8 mouse cellular contexts compared by ENCODE assay signal in genomic region chr10:81408871-81409291, GRCm38 (mm10). TPM values are rescaled to one million over a fixed set of nuclear protein-coding genes. Genes with fewer than 3 reads are reported as not detected.
DNase-seq lines count a peak whose midpoint lies in the region; ATAC-seq and TF ChIP-seq lines count a peak whose summit lies in the region.

No protein-coding gene starts in this region.

- no peak overlapping the region for H3K9ac ChIP-seq in intestine, embryonic 14.5 days (ENCODE audit: low read length)
- no peak overlapping the region for H3K9ac ChIP-seq in liver, embryonic 14.5 days (replicated peaks)
- H3K9ac ChIP-seq in neural tube, embryonic 11.5 days (ENCODE audit: low read length), result no peak overlapping the region

- peaks cover 98% of the 10 kb centered on the region for H3K4me1 ChIP-seq in G1E (ENCODE audit: insufficient read depth, low read depth, low read length)
- peaks cover 70% of the 10 kb centered on the region for H3K4me1 ChIP-seq in intestine, embryonic 14.5 days (replicated peaks; ENCODE audit: control insufficient read depth, insufficient read depth, low read length)
- peaks cover 0 to 12% of the 10 kb centered on the region in 2 experiments; a peak in 2 of 4 replicates for H3K4me1 ChIP-seq in liver, embryonic 14.5 days (replicated peaks; ENCODE audit: control insufficient read depth in 2 of 2, insufficient read depth in 2 of 2, low read length in 1 of 2)
- H3K4me1 ChIP-seq in neural tube, embryonic 11.5 days (ENCODE audit: control insufficient read depth, insufficient read depth, low read length), result peaks cover 51% of the 10 kb centered on the region

- H3K36me3 ChIP-seq in G1E (replicated peaks), result peaks cover 50% of the 10 kb centered on the region
- H3K36me3 ChIP-seq in intestine, embryonic 14.5 days (ENCODE audit: control insufficient read depth, insufficient read depth, low read length), result peaks cover 34% of the 10 kb centered on the region
- no peaks in the 10 kb centered on the region for H3K36me3 ChIP-seq in liver, embryonic 14.5 days (replicated peaks; ENCODE audit: control insufficient read depth, insufficient read depth, low read depth)
- no peaks in the 10 kb centered on the region for H3K36me3 ChIP-seq in neural tube, embryonic 11.5 days (ENCODE audit: control insufficient read depth, insufficient read depth, low read length)

- peak; percentile 79 for TF ChIP-seq CTCF in G1E (IDR thresholded peaks at IDR 0.05; ENCODE audit: low read depth, low read length)
- TF ChIP-seq CTCF in liver, embryonic 14.5 days (IDR thresholded peaks at IDR 0.05; ENCODE audit: low read depth), result peak; percentile 98

- no peak for TF ChIP-seq EP300 in liver, embryonic 14.5 days (IDR thresholded peaks at IDR 0.05; ENCODE audit: low read depth)

- WGBS in intestine, embryonic 14.5 days, result 24% methylated on average over 9 of the region's 9 CpGs
- WGBS in liver, embryonic 14.5 days (ENCODE audit: insufficient replicate concordance), result 3% methylated on average over 9 of the region's 9 CpGs
- WGBS in neural tube, embryonic 11.5 days, result 13% methylated on average over 9 of the region's 9 CpGs

- ATAC-seq in G1E (ENCODE audit: extremely low read depth, insufficient number of reproducible peaks, low FRiP score, poor library complexity, severe bottlenecking), result peak; percentile 37
- 0 out of 2 replicates have a peak, but pooled peaks have one; percentile 21 for ATAC-seq in intestine, embryonic 14.5 days (replicated peaks; ENCODE audit: low FRiP score, low TSS enrichment, low read depth)
- peak; percentile 67 for ATAC-seq in liver, embryonic 14.5 days (ENCODE audit: insufficient read depth)
- ATAC-seq in neural tube, embryonic 11.5 days (ENCODE audit: insufficient read depth, low FRiP score, low TSS enrichment), result peak; percentile 52; the same call in 1 of the 2 replicates

- peak; percentile 88 for DNase-seq in 3134 (ENCODE audit: extremely low read depth, insufficient read length, low spot score)
- DNase-seq in G1E (ENCODE audit: low spot score), result peak; percentile 80
- peak; percentile 82 to 84 for DNase-seq in cerebellum, postnatal 10 days
- peak; percentile 88 for DNase-seq in gastrocnemius, postnatal 10 days
- peak; percentile 85 for DNase-seq in intestine, embryonic 14.5 days (ENCODE audit: low spot score)
- peak in 2 of 3 experiments; percentile 56 to 67 for DNase-seq in liver, embryonic 14.5 days (ENCODE audit: low read depth in 3 of 3, low spot score in 3 of 3)
- DNase-seq in neural tube, embryonic 11.5 days (ENCODE audit: low spot score), result peak; percentile 83
- DNase-seq in yolk sac, embryonic 10.5 days (ENCODE audit: low spot score), result peak; percentile 72

- H3K4me2 ChIP-seq in intestine, embryonic 14.5 days (ENCODE audit: low read length), result no peak overlapping the region
- peak overlapping the region; percentile 25; the same call in 1 of the 2 replicates for H3K4me2 ChIP-seq in liver, embryonic 14.5 days (ENCODE audit: low read depth)
- no peak overlapping the region; the same call in 1 of the 2 replicates for H3K4me2 ChIP-seq in neural tube, embryonic 11.5 days (ENCODE audit: low read depth)

- H3K27ac ChIP-seq in intestine, embryonic 14.5 days (ENCODE audit: low read depth), result 0 out of 2 replicates have a peak overlapping the region, but pooled peaks have one; percentile 51
- H3K27ac ChIP-seq in liver, embryonic 14.5 days, result no peak overlapping the region
- no peak overlapping the region for H3K27ac ChIP-seq in neural tube, embryonic 11.5 days (ENCODE audit: low read depth, low read length)

- no peaks in the 10 kb centered on the region for H3K9me3 ChIP-seq in G1E (replicated peaks)
- H3K9me3 ChIP-seq in intestine, embryonic 14.5 days (ENCODE audit: control insufficient read depth, low read length), result no peaks in the 10 kb centered on the region
- no peaks in the 10 kb centered on the region for H3K9me3 ChIP-seq in liver, embryonic 14.5 days (ENCODE audit: control insufficient read depth, low read length)
- H3K9me3 ChIP-seq in neural tube, embryonic 11.5 days (ENCODE audit: control insufficient read depth, low read length), result no peaks in the 10 kb centered on the region

- peak overlapping the region; percentile 46; the same call in 1 of the 2 replicates for H3K4me3 ChIP-seq in G1E (ENCODE audit: low read depth, low read length)
- no peak overlapping the region for H3K4me3 ChIP-seq in intestine, embryonic 14.5 days (ENCODE audit: low read depth, low read length)
- no peak overlapping the region for H3K4me3 ChIP-seq in liver, embryonic 14.5 days (ENCODE audit: insufficient read depth in 1 of 2, low read depth in 2 of 2, low read length in 2 of 2)
- no peak overlapping the region for H3K4me3 ChIP-seq in neural tube, embryonic 11.5 days (ENCODE audit: low read depth, low read length)

- peaks cover 27% of the 10 kb centered on the region; the same call in 1 of the 2 replicates for H3K27me3 ChIP-seq in G1E (ENCODE audit: insufficient read depth, low read length)
- H3K27me3 ChIP-seq in intestine, embryonic 14.5 days (replicated peaks; ENCODE audit: control insufficient read depth, insufficient read depth, low read length), result no peaks in the 10 kb centered on the region
- peaks cover 31% of the 10 kb centered on the region for H3K27me3 ChIP-seq in liver, embryonic 14.5 days (ENCODE audit: control insufficient read depth, insufficient read depth, low read length)
- peaks cover 22% of the 10 kb centered on the region for H3K27me3 ChIP-seq in neural tube, embryonic 11.5 days (ENCODE audit: control insufficient read depth, insufficient read depth, low read length)

RNA-seq across cellular contexts. Expression of gene Smim24, which starts 16.0 kb away (rescaled TPM):
- total RNA-seq in G1E (2014; fragmentation: Nextera tagmentation), result 6.5 and 13.8 TPM in 2 replicates
- 1.9 and 3.5 TPM in 2 replicates for total RNA-seq in G1E (2017)
- polyA plus RNA-seq in G1E (2012), result 1.6 and 1.8 TPM in 2 replicates
- total RNA-seq in gastrocnemius, postnatal 10 days (2021), result under 1 TPM in 1 of 2 experiments, not detected in 1; 0.65 TPM
- polyA plus RNA-seq in intestine, embryonic 14.5 days (2014; fragmentation: Nextera tagmentation; extraction: Ambion mirVana), result 99.8 and 125 TPM in 2 replicates
- polyA plus RNA-seq in liver, embryonic 14.5 days (2012; rRNA removed), result 1.6 and 1.9 TPM in 2 replicates
- polyA plus RNA-seq in liver, embryonic 14.5 days (2014; fragmentation: Nextera tagmentation; extraction: Ambion mirVana), result 1.7 and 1.8 TPM in 2 replicates
- polyA plus RNA-seq in neural tube, embryonic 11.5 days (2014; fragmentation: Nextera tagmentation; extraction: Ambion mirVana), result 1.9 and 3.5 TPM in 2 replicates

RNA-seq across cellular contexts. Expression of gene Gm48552, which starts 20.1 kb away (rescaled TPM):
- total RNA-seq in G1E (2014; fragmentation: Nextera tagmentation) (1.2 and 3.1 TPM in 2 replicates), G1E (2017) (0.38 and 0.93 TPM in 2 replicates)
- 7.2 and 7.4 TPM in 2 replicates for polyA plus RNA-seq in G1E (2012)
- 1 to 10 TPM in 1 of 2 experiments, under 1 TPM in 1; 0.33 to 2.0 TPM for total RNA-seq in gastrocnemius, postnatal 10 days (2021)
- polyA plus RNA-seq in intestine, embryonic 14.5 days (2014; fragmentation: Nextera tagmentation; extraction: Ambion mirVana), result 0.37 and 0.44 TPM in 2 replicates
- 0.78 and 0.90 TPM in 2 replicates for polyA plus RNA-seq in liver, embryonic 14.5 days (2012; rRNA removed)
- polyA plus RNA-seq in liver, embryonic 14.5 days (2014; fragmentation: Nextera tagmentation; extraction: Ambion mirVana), result 0.21 and 0.36 TPM in 2 replicates
- 0.97 and 1.3 TPM in 2 replicates for polyA plus RNA-seq in neural tube, embryonic 11.5 days (2014; fragmentation: Nextera tagmentation; extraction: Ambion mirVana)

RNA-seq across cellular contexts. Expression of gene Gm48551, which starts 24.6 kb away (rescaled TPM):
- 1.1 TPM in 1 of 2 replicates, not detected in the other for total RNA-seq in G1E (2014; fragmentation: Nextera tagmentation)
- 2.6 and 4.1 TPM in 2 replicates for total RNA-seq in G1E (2017)
- 0.72 and 1.3 TPM in 2 replicates for polyA plus RNA-seq in G1E (2012)
- total RNA-seq in gastrocnemius, postnatal 10 days (2021), result under 1 TPM; 0.40 to 0.45 TPM
- 2.4 and 4.2 TPM in 2 replicates for polyA plus RNA-seq in intestine, embryonic 14.5 days (2014; fragmentation: Nextera tagmentation; extraction: Ambion mirVana)
- 1.0 and 1.7 TPM in 2 replicates for polyA plus RNA-seq in liver, embryonic 14.5 days (2012; rRNA removed)
- polyA plus RNA-seq in liver, embryonic 14.5 days (2014; fragmentation: Nextera tagmentation; extraction: Ambion mirVana), result 0.37 and 0.47 TPM in 2 replicates
- 1.7 and 3.0 TPM in 2 replicates for polyA plus RNA-seq in neural tube, embryonic 11.5 days (2014; fragmentation: Nextera tagmentation; extraction: Ambion mirVana)

RNA-seq across cellular contexts. Expression of gene Dohh, which starts 24.7 kb away (rescaled TPM):
- total RNA-seq in G1E (2014; fragmentation: Nextera tagmentation), result 9.6 and 11.9 TPM in 2 replicates
- 60.4 and 69.7 TPM in 2 replicates for total RNA-seq in G1E (2017)
- polyA plus RNA-seq in G1E (2012), result 186 and 220 TPM in 2 replicates
- 10 to 100 TPM; 40.3 to 46.7 TPM for total RNA-seq in gastrocnemius, postnatal 10 days (2021)
- polyA plus RNA-seq in intestine, embryonic 14.5 days (2014; fragmentation: Nextera tagmentation; extraction: Ambion mirVana), result 70.7 and 70.8 TPM in 2 replicates
- 29.8 and 32.2 TPM in 2 replicates for polyA plus RNA-seq in liver, embryonic 14.5 days (2012; rRNA removed)
- 35.0 and 39.7 TPM in 2 replicates for polyA plus RNA-seq in liver, embryonic 14.5 days (2014; fragmentation: Nextera tagmentation; extraction: Ambion mirVana)
- 64.1 and 76.1 TPM in 2 replicates for polyA plus RNA-seq in neural tube, embryonic 11.5 days (2014; fragmentation: Nextera tagmentation; extraction: Ambion mirVana)

RNA-seq across cellular contexts. Expression of gene Fzr1, which starts 30.6 kb away (rescaled TPM):
- 29.7 and 65.2 TPM in 2 replicates for total RNA-seq in G1E (2014; fragmentation: Nextera tagmentation)
- 15.8 and 22.8 TPM in 2 replicates for total RNA-seq in G1E (2017)
- 88.9 and 96.2 TPM in 2 replicates for polyA plus RNA-seq in G1E (2012)
- 10 to 100 TPM; 17.6 to 24.1 TPM for total RNA-seq in gastrocnemius, postnatal 10 days (2021)
- 93.3 and 93.9 TPM in 2 replicates for polyA plus RNA-seq in intestine, embryonic 14.5 days (2014; fragmentation: Nextera tagmentation; extraction: Ambion mirVana)
- 73.1 and 86.2 TPM in 2 replicates for polyA plus RNA-seq in liver, embryonic 14.5 days (2012; rRNA removed)
- 80.5 and 85.2 TPM in 2 replicates for polyA plus RNA-seq in liver, embryonic 14.5 days (2014; fragmentation: Nextera tagmentation; extraction: Ambion mirVana)
- polyA plus RNA-seq in neural tube, embryonic 11.5 days (2014; fragmentation: Nextera tagmentation; extraction: Ambion mirVana), result 112 and 120 TPM in 2 replicates

Comparison
In these comparisons a context has a peak if more than half of its experiments do, and no peak if none do; other contexts are left out.
1. RNA of gene Smim24, which starts 16.0 kb away (polyA plus RNA-seq): 99.8 to 125 TPM in intestine, embryonic 14.5 days; 1.6 to 1.9 TPM in liver, embryonic 14.5 days, 1.9 to 3.5 TPM in neural tube, embryonic 11.5 days and 1.6 to 1.8 TPM in G1E; every median in the first group is over 10 times any median in the second.
2. Peak in every context shown above with its lines, with median percentiles within 50 percentile points of each other: DNase-seq and ATAC-seq.